Mouse (Mus musculus) erythroblast, embryonic 14.5 days (primary cell): ENCODE data around the gene Kifc3.

Experiments
- GATA1 ChIP-seq: IDR thresholded peaks from 2 replicates; pipeline ENCODE4 v1.6.1; 2012; ENCODE audit warnings: low read length, inconsistent platforms, mixed read lengths
- TAL1 ChIP-seq: IDR thresholded peaks from 3 replicates; pipeline ENCODE4 v1.6.1; 2012; ENCODE audit warnings: low read length, inconsistent platforms, mixed read lengths

GRCm38 (mm10) chr8:95201491-95201890 lies 1.1 kb downstream of the Kifc3 start:
- TF ChIP-seq GATA1 (no peak), TAL1 (no peak)
